Mouse (Mus musculus): ENCODE data around the gene Olfr560. TPM values are rescaled to one million over a fixed set of nuclear protein-coding genes. Genes with fewer than 3 reads are reported as not detected.

The Olfr560 gene
- polyA plus RNA-seq (2021), result not detected

DNA sequence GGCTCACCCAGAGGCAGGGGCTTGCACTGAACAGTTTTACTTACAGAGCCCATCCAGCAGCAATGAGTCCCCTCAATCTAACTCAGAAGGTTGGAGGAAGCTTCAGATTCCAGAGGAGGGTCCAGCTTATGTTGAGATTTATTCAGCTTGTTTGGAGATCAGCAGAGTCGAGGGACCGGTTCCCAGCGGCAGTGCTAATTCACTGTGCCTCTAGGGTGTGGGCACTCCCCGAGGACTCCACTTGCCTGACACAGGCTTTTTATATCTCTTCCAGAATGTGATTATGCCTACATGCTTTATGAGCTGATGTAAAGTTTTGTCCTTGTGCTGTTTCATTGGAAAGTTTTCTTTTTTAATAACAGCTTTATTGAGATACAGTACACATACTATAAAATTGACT is at the start of gene Olfr560, which contains the start of gene Olfr78:
Olfr560 (minus strand) TSS at position 101 of the 400 bp plus-strand sequence.
Olfr78 (minus strand) TSS at position 206 of the 400 bp plus-strand sequence.
- no peak for ATAC-seq
- POLR2A ChIA-PET, result no interaction called here
- CTCF ChIA-PET, result no interaction called here
- TF ChIP-seq CTCF (IDR thresholded peaks at IDR 0.05), result no peak
- DNase-seq (ENCODE audit: low read depth, low spot score), result no peak
- H3K27me3 ChIP-seq, result no peaks in the 10 kb centered on the region
- in situ Hi-C loops (cut with MboI; ENCODE audit: low pct_unique_long_range_greater_than_20kb), result no loop called here

DNA sequence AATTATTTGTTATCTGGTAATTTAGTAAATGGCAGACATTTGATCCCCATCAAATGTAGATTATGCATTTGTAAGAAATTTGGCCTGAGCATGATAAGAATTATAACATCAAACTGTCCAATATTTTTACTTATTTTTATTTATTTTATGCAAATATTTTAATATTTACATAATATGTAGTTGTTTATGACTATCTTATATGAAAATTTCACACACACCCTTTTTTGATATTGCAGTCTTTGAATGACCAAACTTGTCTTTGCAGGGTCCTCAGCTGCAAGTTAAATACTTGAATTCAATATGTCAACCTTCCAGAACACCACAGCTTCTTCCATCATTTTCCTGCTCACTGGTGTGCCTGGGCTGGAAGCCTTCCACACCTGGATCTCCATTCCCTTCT is 44.0 kb upstream of the Olfr560 start, which contains the start of gene Olfr564:
Olfr564 (plus strand) TSS at position 301 of the 400 bp plus-strand sequence.
- CTCF ChIA-PET, result interaction anchor here (1.2 kb wide), 1 partner anchor 8 kb away, joined by 4 read pairs; no protein-coding TSS in a partner anchor
- in situ Hi-C loops (cut with MboI; ENCODE audit: low pct_unique_long_range_greater_than_20kb), result no loop called here

DNA sequence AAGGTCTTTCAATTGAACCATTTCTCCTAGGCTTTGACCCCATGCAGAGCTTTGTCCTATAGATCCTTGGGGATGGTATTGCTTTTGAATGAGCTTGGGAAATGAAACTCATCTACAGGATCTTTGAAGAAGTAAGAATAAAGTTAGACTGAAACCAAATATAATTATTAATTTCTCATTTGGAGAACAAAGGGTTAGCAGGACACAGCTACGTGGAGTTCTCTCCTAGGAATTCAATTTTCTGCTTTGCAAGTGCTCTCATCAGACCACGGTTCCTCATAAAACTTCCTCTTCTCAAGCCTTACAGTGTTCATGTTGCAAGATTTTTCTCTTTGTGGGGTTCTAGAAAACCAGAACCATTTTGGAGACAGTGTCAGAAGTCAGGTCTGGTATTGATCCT is 11.8 kb upstream of the Olfr560 start, which contains the start of gene Olfr561:
Olfr561 (plus strand) TSS at position 301 of the 400 bp plus-strand sequence.
- H3K27me3 ChIP-seq, result no peaks in the 10 kb centered on the region
- DNase-seq (ENCODE audit: low read depth, low spot score), result no peak
- CTCF ChIA-PET, result no interaction called here
- no peak for TF ChIP-seq CTCF (IDR thresholded peaks at IDR 0.05)
- no peak for ATAC-seq
- in situ Hi-C loops (cut with MboI; ENCODE audit: low pct_unique_long_range_greater_than_20kb), result no loop called here
- POLR2A ChIA-PET, result no interaction called here

More for the DNA sequence above, 44.0 kb upstream of the Olfr560 start, which contains the start of gene Olfr564:
- TF ChIP-seq CTCF (IDR thresholded peaks at IDR 0.05), result no peak
- POLR2A ChIA-PET, result no interaction called here
- no peaks in the 10 kb centered on the region for H3K27me3 ChIP-seq
- no peak for ATAC-seq
- DNase-seq (ENCODE audit: low read depth, low spot score), result no peak

DNA sequence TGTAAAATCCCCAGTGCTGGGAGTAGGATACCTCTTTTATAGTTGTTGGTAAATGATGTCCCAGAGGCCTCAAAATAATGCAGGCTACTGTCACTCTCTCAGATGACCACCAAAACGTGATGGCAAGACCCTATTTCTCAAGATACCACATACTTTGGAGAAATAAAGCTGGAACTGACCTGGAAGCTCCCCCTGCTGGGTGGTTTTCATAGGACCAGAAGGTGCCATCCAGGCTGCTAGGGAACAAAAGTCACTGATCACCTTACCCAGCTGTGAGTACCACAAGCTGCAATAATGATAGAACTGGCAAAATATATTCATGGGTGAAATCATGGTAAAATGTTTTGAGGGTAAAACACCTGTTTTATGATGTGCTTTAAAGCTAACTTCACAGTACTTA is 7.1 kb downstream of the Olfr560 start:
- ATAC-seq (no peak), DNase-seq (ENCODE audit: low read depth, low spot score) (no peak)
- ChIA-PET POLR2A (no interaction called here), CTCF (no interaction called here)
- TF ChIP-seq CTCF (IDR thresholded peaks at IDR 0.05), result peak; percentile 46
- peaks cover 8% of the 10 kb centered on the region for H3K27me3 ChIP-seq
- in situ Hi-C loops (cut with MboI; ENCODE audit: low pct_unique_long_range_greater_than_20kb), result no loop called here

DNA sequence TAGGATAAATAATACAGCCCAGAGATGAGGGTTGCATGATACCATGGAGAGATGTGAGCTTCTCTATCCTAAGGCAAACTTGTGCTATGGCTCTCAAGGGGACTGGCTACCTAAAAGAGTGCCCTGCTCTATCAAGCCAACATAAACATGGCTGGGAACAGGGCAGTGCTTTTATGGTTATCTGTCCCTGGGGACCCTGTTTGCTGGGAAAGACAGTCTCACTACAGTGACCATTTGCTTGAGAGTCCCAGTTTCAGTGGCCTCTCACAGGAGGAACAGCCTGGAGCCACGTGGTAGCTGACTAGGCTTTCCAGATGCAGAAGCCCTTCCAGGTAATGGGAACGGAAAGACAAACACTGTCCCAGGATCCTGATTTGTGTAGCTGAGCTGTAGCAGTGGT is 21.5 kb downstream of the Olfr560 start:
- TF ChIP-seq CTCF (IDR thresholded peaks at IDR 0.05), result no peak
- DNase-seq (ENCODE audit: low read depth, low spot score), result no peak
- ChIA-PET CTCF (no interaction called here), POLR2A (no interaction called here)
- in situ Hi-C loops (cut with MboI; ENCODE audit: low pct_unique_long_range_greater_than_20kb), result no loop called here
- no peak for ATAC-seq
- peaks cover 9% of the 10 kb centered on the region for H3K27me3 ChIP-seq

DNA sequence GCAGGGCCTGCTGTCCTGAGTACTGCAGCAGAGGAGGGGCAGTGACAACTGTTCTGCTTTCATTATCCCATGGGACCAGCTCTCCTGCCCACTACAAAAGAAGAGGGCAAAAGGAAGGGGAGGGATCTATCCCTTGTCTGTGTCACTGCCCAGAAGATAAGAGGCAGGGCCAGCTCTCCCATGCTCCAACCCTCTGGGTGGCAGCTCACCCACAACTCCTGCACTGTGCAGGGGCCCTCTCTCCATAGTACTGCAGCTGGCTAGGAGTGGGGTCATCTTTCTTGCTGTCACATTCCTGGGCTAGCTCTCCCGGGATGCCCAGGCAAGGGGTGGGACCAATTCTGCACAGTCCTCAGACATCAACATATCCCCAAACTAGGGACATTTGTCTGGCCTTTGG is 25.4 kb downstream of the Olfr560 start:
- H3K27me3 ChIP-seq, result no peaks in the 10 kb centered on the region
- no peak for DNase-seq (ENCODE audit: low read depth, low spot score)
- in situ Hi-C loops (cut with MboI; ENCODE audit: low pct_unique_long_range_greater_than_20kb), result no loop called here
- POLR2A ChIA-PET, result no interaction called here
- CTCF ChIA-PET, result no interaction called here
- no peak for ATAC-seq
- TF ChIP-seq CTCF (IDR thresholded peaks at IDR 0.05), result no peak

DNA sequence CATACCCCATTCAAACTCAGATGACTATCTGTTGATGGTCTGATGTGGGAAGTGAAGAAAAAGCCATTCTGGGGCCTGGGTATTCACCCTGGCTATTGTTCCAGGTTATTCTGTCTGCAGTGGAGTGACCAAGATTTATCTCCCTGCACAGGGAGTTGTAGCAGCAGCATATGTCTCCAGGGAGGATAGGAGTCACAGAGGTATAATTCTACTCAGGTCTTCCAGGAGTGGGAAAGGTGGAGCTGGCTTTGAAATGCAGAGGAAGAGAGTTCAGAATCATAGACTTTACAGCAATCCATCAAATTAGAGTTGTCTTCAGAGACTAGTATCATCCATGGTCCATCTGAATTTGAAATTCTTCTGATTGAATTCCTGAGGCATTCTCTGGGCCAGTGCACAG is 31.8 kb downstream of the Olfr560 start, which contains the start of gene Olfr559:
Olfr559 (minus strand) TSS at position 101 of the 400 bp plus-strand sequence.
- ChIA-PET CTCF (no interaction called here), POLR2A (interaction anchor here (1.2 kb wide), 1 partner anchor 12 kb away, joined by 3 read pairs; no protein-coding TSS in a partner anchor)
- peaks cover 3% of the 10 kb centered on the region for H3K27me3 ChIP-seq
- TF ChIP-seq CTCF (IDR thresholded peaks at IDR 0.05), result no peak
- DNase-seq (ENCODE audit: low read depth, low spot score), result no peak
- in situ Hi-C loops (cut with MboI; ENCODE audit: low pct_unique_long_range_greater_than_20kb), result no loop called here
- ATAC-seq, result no peak

DNA sequence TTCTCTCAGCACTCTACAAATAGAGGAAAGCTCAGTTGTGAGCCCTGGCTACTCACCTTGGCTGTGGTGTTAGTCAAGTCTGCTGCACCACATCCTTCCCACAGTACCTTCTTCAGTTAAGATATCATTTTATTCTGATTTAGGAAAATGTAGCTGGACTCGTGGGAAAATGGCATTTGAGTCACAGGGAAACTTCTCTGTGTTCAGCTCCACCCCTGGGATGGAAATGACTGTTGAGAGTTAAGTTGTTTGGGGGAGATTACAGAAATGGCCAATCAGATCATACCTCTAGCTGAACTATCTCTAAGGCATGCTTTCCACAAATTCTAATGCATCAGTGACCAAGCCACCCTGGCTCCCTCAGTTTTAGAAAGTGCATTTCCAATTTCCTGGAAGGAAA is 40.2 kb downstream of the Olfr560 start, which contains the start of gene Olfr33:
Olfr33 (minus strand) TSS at position 101 of the 400 bp plus-strand sequence.
- in situ Hi-C loops (cut with MboI; ENCODE audit: low pct_unique_long_range_greater_than_20kb), result no loop called here
- TF ChIP-seq CTCF (IDR thresholded peaks at IDR 0.05), result no peak
- DNase-seq (ENCODE audit: low read depth, low spot score), result no peak
- ChIA-PET POLR2A (no interaction called here), CTCF (no interaction called here)
- no peak for ATAC-seq
- peaks cover 10% of the 10 kb centered on the region for H3K27me3 ChIP-seq

DNA sequence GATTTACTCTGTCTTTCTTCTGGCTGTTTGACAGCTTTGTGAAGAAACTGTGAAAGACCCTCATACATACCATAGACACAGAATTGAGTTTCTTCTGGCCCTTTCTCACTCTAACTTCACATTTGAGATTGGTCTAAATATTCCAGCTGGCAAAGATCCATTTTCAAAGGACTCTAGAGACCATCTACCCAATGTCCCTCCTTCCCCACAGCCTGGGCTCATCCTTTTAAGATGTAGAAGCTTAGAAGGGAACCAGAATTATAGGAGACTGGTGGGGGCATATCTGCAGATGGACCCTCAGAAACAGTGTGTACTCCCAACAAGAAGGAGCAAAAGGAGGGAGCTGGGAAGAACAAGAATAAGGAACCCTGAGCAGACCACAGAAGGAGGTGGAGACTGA is 57.3 kb downstream of the Olfr560 start, which contains the start of gene Olfr558:
Olfr558 (plus strand) TSS at position 301 of the 400 bp plus-strand sequence.
- DNase-seq (ENCODE audit: low read depth, low spot score), result no peak
- H3K27me3 ChIP-seq, result peaks cover 8% of the 10 kb centered on the region
- no peak for TF ChIP-seq CTCF (IDR thresholded peaks at IDR 0.05)
- in situ Hi-C loops (cut with MboI; ENCODE audit: low pct_unique_long_range_greater_than_20kb), result no loop called here
- ChIA-PET CTCF (no interaction called here), POLR2A (no interaction called here)
- ATAC-seq, result no peak

Other genes starting within 250 kb of the Olfr560 start
- not detected for gene Olfr547, start 224.6 kb downstream of the Olfr560 start, polyA plus RNA-seq (2021)
- gene Olfr548-ps1, start 218.5 kb downstream of the Olfr560 start, polyA plus RNA-seq (2021), result not detected
- gene Olfr549, start 209.5 kb downstream of the Olfr560 start, polyA plus RNA-seq (2021), result not detected
- gene Trim21, start 193.9 kb downstream of the Olfr560 start, polyA plus RNA-seq (2021), result 8.7 TPM
- not detected for gene Olfr550, start 187.9 kb downstream of the Olfr560 start, polyA plus RNA-seq (2021)
- gene Olfr551, start 167.5 kb downstream of the Olfr560 start, polyA plus RNA-seq (2021), result not detected
- not detected for gene Olfr552, start 161.6 kb downstream of the Olfr560 start, polyA plus RNA-seq (2021)
- gene Olfr553, start 141.1 kb downstream of the Olfr560 start, polyA plus RNA-seq (2021), result not detected
- gene Olfr554, start 120.9 kb downstream of the Olfr560 start, polyA plus RNA-seq (2021), result not detected
- gene Olfr555, start 100.5 kb downstream of the Olfr560 start, polyA plus RNA-seq (2021), result not detected
- gene Olfr556, start 94.5 kb downstream of the Olfr560 start, polyA plus RNA-seq (2021), result not detected
- 8.5 TPM for gene Trim68, start 72.0 kb downstream of the Olfr560 start, polyA plus RNA-seq (2021)
- not detected for gene Olfr557, start 63.5 kb downstream of the Olfr560 start, polyA plus RNA-seq (2021)
- not detected for gene Olfr558, start 57.2 kb downstream of the Olfr560 start, polyA plus RNA-seq (2021)
- not detected for gene Olfr33, start 40.3 kb downstream of the Olfr560 start, polyA plus RNA-seq (2021)
- not detected for gene Olfr559, start 31.9 kb downstream of the Olfr560 start, polyA plus RNA-seq (2021)
- not detected for gene Olfr78, start 105 bp upstream of the Olfr560 start, polyA plus RNA-seq (2021)
- not detected for gene Olfr561, start 11.9 kb upstream of the Olfr560 start, polyA plus RNA-seq (2021)
- gene Olfr564, start 44.1 kb upstream of the Olfr560 start, polyA plus RNA-seq (2021), result not detected
- gene Olfr566, start 99.4 kb upstream of the Olfr560 start, polyA plus RNA-seq (2021), result not detected
- not detected for gene Olfr568, start 117.8 kb upstream of the Olfr560 start, polyA plus RNA-seq (2021)
- gene Olfr569, start 131.5 kb upstream of the Olfr560 start, polyA plus RNA-seq (2021), result not detected
- not detected for gene Olfr570, start 135.2 kb upstream of the Olfr560 start, polyA plus RNA-seq (2021)
- gene Olfr571, start 158.2 kb upstream of the Olfr560 start, polyA plus RNA-seq (2021), result not detected
- not detected for gene Olfr572, start 165.0 kb upstream of the Olfr560 start, polyA plus RNA-seq (2021)
- gene Olfr573-ps1, start 183.2 kb upstream of the Olfr560 start, polyA plus RNA-seq (2021), result not detected
- gene Olfr574, start 189.1 kb upstream of the Olfr560 start, polyA plus RNA-seq (2021), result not detected
- not detected for gene Olfr575, start 199.4 kb upstream of the Olfr560 start, polyA plus RNA-seq (2021)
- gene Olfr576, start 203.3 kb upstream of the Olfr560 start, polyA plus RNA-seq (2021), result not detected
- gene Olfr577, start 216.6 kb upstream of the Olfr560 start, polyA plus RNA-seq (2021), result not detected
- gene Olfr578, start 230.0 kb upstream of the Olfr560 start, polyA plus RNA-seq (2021), result not detected

Data from Patski (cell line).